Mouse (Mus musculus) embryo, embryonic 11.5 days (tissue): ENCODE data around the gene Cox4i2.

Experiments used
- DNase-seq: peaks from one replicate; pipeline ENCODE4 v3.0.0-alpha.2; 2012; ENCODE audit warnings: low read depth, low spot score

Gene Cox4i2

DNA sequence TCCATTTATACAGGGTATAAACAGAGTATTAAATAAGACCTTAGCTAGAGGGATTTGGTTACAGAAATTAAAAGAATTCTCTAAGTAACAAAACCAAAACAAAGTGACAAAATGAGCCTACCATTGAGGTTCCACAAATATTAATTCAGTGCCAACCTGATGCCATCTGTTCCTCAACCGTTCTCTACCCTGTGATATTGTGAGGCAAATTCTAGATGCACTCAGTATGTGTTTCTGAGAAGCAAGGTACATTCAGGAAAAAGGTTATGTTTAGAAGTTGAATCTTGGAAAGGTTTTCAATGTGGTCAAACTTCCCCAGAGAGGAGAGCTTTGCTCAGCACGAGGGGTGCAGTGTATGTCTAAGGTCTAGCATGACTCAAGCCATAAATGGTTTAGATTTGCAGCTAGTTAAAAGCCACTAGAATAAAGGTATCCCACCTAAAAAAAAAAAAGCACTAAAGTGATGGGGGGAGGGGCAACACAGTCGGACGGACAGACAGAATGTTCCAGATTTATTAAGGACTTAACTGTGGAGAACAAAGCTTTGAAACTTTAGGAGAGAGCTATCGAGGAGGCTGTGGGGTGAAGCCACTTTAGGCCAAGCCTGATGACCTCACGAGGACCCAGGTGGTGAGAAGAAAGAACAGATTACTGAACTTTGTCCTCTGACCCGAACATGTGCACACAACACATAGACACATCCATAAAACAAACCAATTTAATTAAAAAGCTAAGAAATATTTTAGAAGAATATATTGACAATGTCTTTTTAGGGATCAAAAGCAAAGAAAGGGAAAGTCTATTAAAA, 46.2 kb downstream of the Cox4i2 start:
- no peak for DNase-seq

- DNase-seq: no peak
Measured at GRCm38 (mm10) chr2:152800762-152801113, 46.8 kb downstream of the Cox4i2 start.

DNA sequence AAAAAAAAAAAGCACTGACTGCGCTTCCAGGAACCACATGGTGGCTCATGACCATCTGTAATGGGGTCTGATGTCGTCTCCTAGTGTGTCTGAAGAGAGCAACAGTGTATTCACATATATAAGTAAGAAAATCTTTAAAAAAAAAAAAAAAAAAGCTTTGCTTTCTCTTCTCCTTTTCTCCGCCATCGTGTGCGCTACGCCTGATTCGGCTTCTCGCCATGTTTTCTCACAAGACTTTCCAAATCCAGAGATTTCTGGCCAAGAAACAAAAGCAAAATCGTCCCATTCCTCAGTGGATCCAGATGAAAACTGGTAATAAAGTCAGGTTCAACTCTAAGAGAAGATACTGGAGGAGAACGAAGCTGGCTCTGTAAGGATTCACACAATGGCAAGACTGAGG, 48.3 kb downstream of the Cox4i2 start:
- DNase-seq: no peak

- no peak for DNase-seq
Measured at GRCm38 (mm10) chr2:152803081-152803480, 49.1 kb downstream of the Cox4i2 start.

DNA sequence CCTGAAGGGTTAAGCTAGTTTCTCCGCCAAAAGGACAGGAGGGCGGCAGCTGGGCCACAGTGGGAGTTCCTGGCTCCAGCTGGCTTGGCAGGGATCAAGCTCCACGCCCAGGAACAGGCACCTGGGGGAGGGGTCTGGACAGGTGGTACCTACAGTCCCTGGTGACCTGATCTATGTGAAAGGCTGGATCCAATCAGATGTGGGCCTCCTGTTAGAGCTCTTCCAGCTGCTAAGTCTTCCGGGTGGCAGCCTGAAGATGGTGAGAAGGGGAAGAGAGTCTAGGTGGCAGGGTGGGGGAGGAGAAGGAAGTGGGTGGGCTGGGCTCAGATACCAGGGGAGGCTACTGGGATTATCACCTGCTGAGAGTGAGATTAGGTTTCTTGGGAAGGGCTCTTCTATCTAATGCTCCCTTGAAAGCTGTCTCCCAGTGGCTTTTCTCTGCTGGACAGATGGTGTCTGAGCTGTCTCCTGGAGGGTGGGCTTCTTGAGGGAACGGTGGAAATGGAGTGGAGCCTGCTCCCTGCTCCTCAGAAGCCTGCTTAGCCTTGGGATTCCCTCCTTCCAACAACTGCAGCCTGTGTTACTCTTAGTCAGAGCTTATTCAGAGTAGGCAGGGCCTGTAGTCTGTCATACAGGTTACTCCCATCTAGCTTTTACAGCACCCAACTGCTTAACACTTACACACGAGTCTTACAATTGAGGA, 50.6 kb downstream of the Cox4i2 start:
- DNase-seq: no peak

- no peak for DNase-seq
Measured at GRCm38 (mm10) chr2:152805111-152805490, 51.1 kb downstream of the Cox4i2 start.

GRCm38 (mm10) chr2:152806037-152806436, 52.1 kb downstream of the Cox4i2 start:
- no peak for DNase-seq

DNA sequence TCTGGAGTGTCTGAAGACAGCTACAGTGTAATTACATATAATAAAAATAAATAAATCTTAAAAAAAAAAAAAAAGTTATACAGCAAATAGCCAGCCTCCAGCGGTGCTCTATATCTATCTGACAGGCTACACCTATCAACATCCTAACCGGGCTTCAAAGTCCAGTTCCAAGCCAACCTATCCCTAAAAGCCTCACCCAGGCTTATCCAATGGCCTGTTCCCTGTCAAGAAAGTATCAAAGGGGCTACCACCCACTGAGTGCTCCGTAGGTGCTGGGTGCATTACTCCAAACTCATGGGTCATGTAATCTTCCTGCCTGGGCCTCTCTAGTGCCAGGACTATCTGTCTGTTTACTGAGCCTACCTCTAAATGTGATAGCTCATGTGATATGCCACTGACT, 54.2 kb downstream of the Cox4i2 start:
- DNase-seq: no peak

GRCm38 (mm10) chr2:152810158-152810941, 56.4 kb downstream of the Cox4i2 start:
- no peak for DNase-seq

GRCm38 (mm10) chr2:152811336-152812165, 57.6 kb downstream of the Cox4i2 start:
- DNase-seq: no peak

GRCm38 (mm10) chr2:152813232-152813631, 59.3 kb downstream of the Cox4i2 start:
- DNase-seq: no peak

- no peak for DNase-seq
Measured at GRCm38 (mm10) chr2:152814213-152814874, 60.4 kb downstream of the Cox4i2 start.
